Mouse (Mus musculus): Measurements from ENCODE around the gene Lipt2. TPM values are rescaled to one million over a fixed set of nuclear protein-coding genes. Genes with fewer than 3 reads are reported as not detected.

The Lipt2 gene
- total and polyA plus RNA-seq, 3 experiments, result 5.7 to 6.6 (median 6.0) TPM

GRCm38 (mm10) chr7:100190778-100191177 lies 31.7 kb downstream of the Lipt2 start:
- no peaks in the 10 kb centered on the region for H3K36me3 ChIP-seq (ENCODE audit: control insufficient read depth, insufficient read depth, low read length)
- H3K27me3 ChIP-seq (ENCODE audit: control insufficient read depth, insufficient read depth, low read length), result no peaks in the 10 kb centered on the region
- H3K27ac ChIP-seq, result no peak overlapping the region
- TF ChIP-seq POLR2A (IDR thresholded peaks at IDR 0.05; ENCODE audit: insufficient read depth, low read depth, low read length) (no peak), EP300 (IDR thresholded peaks at IDR 0.05; ENCODE audit: insufficient read depth, low read depth, low read length) (no peak), CTCF (IDR thresholded peaks at IDR 0.05) (peak; percentile 89)
- DNase-seq, result peak; percentile 27 to 57
- H3K79me2 ChIP-seq (replicated peaks; ENCODE audit: control insufficient read depth, insufficient read depth, low read length), result no peaks in the 10 kb centered on the region
- no peak overlapping the region for H3K9ac ChIP-seq (ENCODE audit: low read depth, low read length)
- H3K4me1 ChIP-seq (ENCODE audit: control insufficient read depth, insufficient read depth, low read length), result no peaks in the 10 kb centered on the region
- WGBS, result 6% methylated on average over 4 of the region's 4 CpGs
- H3K4me3 ChIP-seq, result no peak overlapping the region
- intact Hi-C loops (cut with DNase I), result loop anchor here (1.0 kb wide), 1 partner anchor 44 kb away; no protein-coding TSS in a partner anchor

- no peak for TF ChIP-seq POLR2A (IDR thresholded peaks at IDR 0.05; ENCODE audit: insufficient read depth, low read depth, low read length)
- TF ChIP-seq CTCF (IDR thresholded peaks at IDR 0.05), result no peak
- TF ChIP-seq EP300 (IDR thresholded peaks at IDR 0.05; ENCODE audit: insufficient read depth, low read depth, low read length), result no peak
- DNase-seq, result no peak
- H3K79me2 ChIP-seq (replicated peaks; ENCODE audit: control insufficient read depth, insufficient read depth, low read length), result no peaks in the 10 kb centered on the region
- no peak overlapping the region for H3K9ac ChIP-seq (ENCODE audit: low read depth, low read length)
- 0 out of 2 replicates have a peak, but pooled peaks cover 2% of the 10 kb centered on the region for H3K27me3 ChIP-seq (ENCODE audit: control insufficient read depth, insufficient read depth, low read length)
- 85% methylated on average over 3 of the region's 3 CpGs for WGBS
- H3K36me3 ChIP-seq (ENCODE audit: control insufficient read depth, insufficient read depth, low read length), result no peaks in the 10 kb centered on the region
- no peaks in the 10 kb centered on the region for H3K4me1 ChIP-seq (ENCODE audit: control insufficient read depth, insufficient read depth, low read length)
- intact Hi-C loops (cut with DNase I), result no loop called here
- no peak overlapping the region for H3K27ac ChIP-seq
- no peak overlapping the region for H3K4me3 ChIP-seq
Observed at GRCm38 (mm10) chr7:100201191-100201590, 42.1 kb downstream of the Lipt2 start.

DNA sequence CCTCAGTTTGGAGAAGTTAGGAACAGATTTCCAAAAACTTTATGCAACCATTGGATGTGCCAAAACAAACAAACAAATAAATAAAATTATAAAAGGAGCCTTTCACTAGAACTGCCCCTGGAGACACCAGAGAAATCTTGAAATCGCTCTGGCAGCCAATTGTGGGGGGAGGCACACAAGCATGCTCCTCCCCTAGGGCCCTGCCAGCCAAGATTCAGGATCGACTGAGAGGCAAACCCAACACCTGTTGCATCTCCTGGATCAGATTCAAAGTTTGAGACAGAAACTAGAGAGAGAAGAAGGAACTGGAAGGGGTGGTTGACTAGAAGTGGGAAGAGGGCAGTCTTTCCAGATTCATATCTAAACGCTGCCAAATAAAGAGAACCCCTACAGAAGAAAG lies 44.5 kb downstream of the Lipt2 start:
- no peak overlapping the region for H3K4me3 ChIP-seq
- H3K4me1 ChIP-seq (ENCODE audit: control insufficient read depth, insufficient read depth, low read length), result no peaks in the 10 kb centered on the region
- no peak for TF ChIP-seq CTCF (IDR thresholded peaks at IDR 0.05)
- TF ChIP-seq POLR2A (IDR thresholded peaks at IDR 0.05; ENCODE audit: insufficient read depth, low read depth, low read length), result no peak
- no peak for TF ChIP-seq EP300 (IDR thresholded peaks at IDR 0.05; ENCODE audit: insufficient read depth, low read depth, low read length)
- no peak overlapping the region for H3K9ac ChIP-seq (ENCODE audit: low read depth, low read length)
- no peaks in the 10 kb centered on the region for H3K79me2 ChIP-seq (replicated peaks; ENCODE audit: control insufficient read depth, insufficient read depth, low read length)
- 0 out of 2 replicates have a peak, but pooled peaks cover 2% of the 10 kb centered on the region for H3K27me3 ChIP-seq (ENCODE audit: control insufficient read depth, insufficient read depth, low read length)
- H3K36me3 ChIP-seq (ENCODE audit: control insufficient read depth, insufficient read depth, low read length), result no peaks in the 10 kb centered on the region
- no peak for DNase-seq
- WGBS, result 67% methylated on average over 3 of the region's 3 CpGs
- intact Hi-C loops (cut with DNase I), result no loop called here
- H3K27ac ChIP-seq, result no peak overlapping the region

DNA sequence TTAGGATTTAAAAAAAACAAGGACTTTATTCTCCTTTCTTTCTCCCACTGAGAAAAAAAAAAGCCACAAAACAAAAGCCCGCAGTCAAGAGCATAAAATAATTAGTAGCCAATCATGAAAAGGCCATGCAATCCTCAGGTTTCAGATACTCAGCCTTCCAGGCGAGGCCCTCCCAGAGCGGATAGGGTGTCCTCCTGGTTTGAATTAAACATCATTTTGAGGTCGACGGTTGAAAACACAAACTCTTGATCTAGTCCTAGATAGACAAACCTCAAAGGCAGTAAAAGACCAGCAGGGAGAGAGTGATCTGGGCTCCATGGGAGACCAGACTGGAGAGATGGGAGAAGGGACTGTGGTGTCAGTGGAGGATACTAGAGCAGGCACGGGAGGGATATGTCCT lies 45.8 kb downstream of the Lipt2 start:
- no peaks in the 10 kb centered on the region for H3K36me3 ChIP-seq (ENCODE audit: control insufficient read depth, insufficient read depth, low read length)

GRCm38 (mm10) chr7:100206144-100206543 lies 47.1 kb downstream of the Lipt2 start:
- Histone ChIP-seq H3K4me1 (ENCODE audit: control insufficient read depth, insufficient read depth, low read length) (no peaks in the 10 kb centered on the region), H3K79me2 (replicated peaks; ENCODE audit: control insufficient read depth, insufficient read depth, low read length) (no peaks in the 10 kb centered on the region), H3K27ac (no peak overlapping the region), H3K9ac (ENCODE audit: low read depth, low read length) (no peak overlapping the region), H3K36me3 (ENCODE audit: control insufficient read depth, insufficient read depth, low read length) (no peaks in the 10 kb centered on the region), H3K4me3 (no peak overlapping the region), H3K27me3 (ENCODE audit: control insufficient read depth, insufficient read depth, low read length) (0 out of 2 replicates have a peak, but pooled peaks cover 2% of the 10 kb centered on the region)
- WGBS, result 83% methylated on average over 2 of the region's 2 CpGs
- no peak for DNase-seq
- intact Hi-C loops (cut with DNase I), result no loop called here
- no peak for TF ChIP-seq CTCF (IDR thresholded peaks at IDR 0.05)
- no peak for TF ChIP-seq POLR2A (IDR thresholded peaks at IDR 0.05; ENCODE audit: insufficient read depth, low read depth, low read length)
- TF ChIP-seq EP300 (IDR thresholded peaks at IDR 0.05; ENCODE audit: insufficient read depth, low read depth, low read length), result no peak

More for the DNA sequence above, 45.8 kb downstream of the Lipt2 start:
- Histone ChIP-seq H3K27me3 (ENCODE audit: control insufficient read depth, insufficient read depth, low read length) (0 out of 2 replicates have a peak, but pooled peaks cover 2% of the 10 kb centered on the region), H3K4me1 (ENCODE audit: control insufficient read depth, insufficient read depth, low read length) (no peaks in the 10 kb centered on the region), H3K4me3 (no peak overlapping the region), H3K27ac (no peak overlapping the region), H3K79me2 (replicated peaks; ENCODE audit: control insufficient read depth, insufficient read depth, low read length) (no peaks in the 10 kb centered on the region), H3K9ac (ENCODE audit: low read depth, low read length) (no peak overlapping the region)
- TF ChIP-seq EP300 (IDR thresholded peaks at IDR 0.05; ENCODE audit: insufficient read depth, low read depth, low read length) (no peak), POLR2A (IDR thresholded peaks at IDR 0.05; ENCODE audit: insufficient read depth, low read depth, low read length) (no peak)
- intact Hi-C loops (cut with DNase I), result no loop called here
- WGBS, result 92% methylated on average over 6 of the region's 6 CpGs
- DNase-seq, result no peak

GRCm38 (mm10) chr7:100207886-100208285 lies 48.8 kb downstream of the Lipt2 start:
- TF ChIP-seq CTCF (IDR thresholded peaks at IDR 0.05) (no peak), POLR2A (IDR thresholded peaks at IDR 0.05; ENCODE audit: insufficient read depth, low read depth, low read length) (no peak), EP300 (IDR thresholded peaks at IDR 0.05; ENCODE audit: insufficient read depth, low read depth, low read length) (no peak)
- Histone ChIP-seq H3K9ac (ENCODE audit: low read depth, low read length) (no peak overlapping the region), H3K27me3 (ENCODE audit: control insufficient read depth, insufficient read depth, low read length) (no peaks in the 10 kb centered on the region), H3K27ac (no peak overlapping the region), H3K79me2 (replicated peaks; ENCODE audit: control insufficient read depth, insufficient read depth, low read length) (no peaks in the 10 kb centered on the region), H3K36me3 (ENCODE audit: control insufficient read depth, insufficient read depth, low read length) (no peaks in the 10 kb centered on the region), H3K4me1 (ENCODE audit: control insufficient read depth, insufficient read depth, low read length) (no peaks in the 10 kb centered on the region), H3K4me3 (no peak overlapping the region)
- DNase-seq, result no peak
- intact Hi-C loops (cut with DNase I), result no loop called here

Other genes starting within 250 kb of the Lipt2 start
- gene Rnf169, start 178.8 kb upstream of the Lipt2 start, total RNA-seq (2021), result 10 to 100 TPM in 1 of 2 experiments, 1 to 10 TPM in 1; 9.4 to 10.6 TPM
- 2.9 and 3.6 TPM in 2 replicates for gene Rnf169, start 178.8 kb upstream of the Lipt2 start, polyA plus RNA-seq (2012; rRNA removed)
- gene Chrdl2, start 153.1 kb upstream of the Lipt2 start, total RNA-seq (2021), result under 1 TPM in 1 of 2 experiments, not detected in 1; 0.16 TPM
- 0.18 and 0.38 TPM in 2 replicates for gene Chrdl2, start 153.1 kb upstream of the Lipt2 start, polyA plus RNA-seq (2012; rRNA removed)
- gene Pold3, start 37.7 kb upstream of the Lipt2 start, total RNA-seq (2021), result 1 to 10 TPM; 9.0 to 9.1 TPM
- gene Pold3, start 37.7 kb upstream of the Lipt2 start, polyA plus RNA-seq (2012; rRNA removed), result 4.4 and 6.5 TPM in 2 replicates
- gene Kcne3, start 17.2 kb downstream of the Lipt2 start, total RNA-seq (2021), result under 1 TPM; 0.59 to 0.94 TPM
- 2.0 and 2.2 TPM in 2 replicates for gene Kcne3, start 17.2 kb downstream of the Lipt2 start, polyA plus RNA-seq (2012; rRNA removed)
- gene Pgm2l1, start 68.1 kb downstream of the Lipt2 start, total RNA-seq (2021), result 1 to 10 TPM; 7.0 TPM
- 1.5 and 2.2 TPM in 2 replicates for gene Pgm2l1, start 68.1 kb downstream of the Lipt2 start, polyA plus RNA-seq (2012; rRNA removed)
- under 1 TPM; 0.16 to 0.45 TPM for gene P4ha3, start 126.2 kb downstream of the Lipt2 start, total RNA-seq (2021)
- gene P4ha3, start 126.2 kb downstream of the Lipt2 start, polyA plus RNA-seq (2012; rRNA removed), result 0.33 and 0.38 TPM in 2 replicates
- 1 to 10 TPM; 7.0 to 8.4 TPM for gene C2cd3, start 213.0 kb downstream of the Lipt2 start, total RNA-seq (2021)
- gene C2cd3, start 213.0 kb downstream of the Lipt2 start, polyA plus RNA-seq (2012; rRNA removed), result 6.6 and 8.5 TPM in 2 replicates
- gene Ppme1, start 213.0 kb downstream of the Lipt2 start, total RNA-seq (2021), result 10 to 100 TPM; 32.5 to 35.8 TPM
- gene Ppme1, start 213.0 kb downstream of the Lipt2 start, polyA plus RNA-seq (2012; rRNA removed), result 80.7 and 118 TPM in 2 replicates

All from heart, adult 2 months (tissue).